Mouse (Mus musculus) lung, postnatal 25 days (tissue): ENCODE measurements around the gene Il1rap.
A peak's percentile ranks its signal among the peaks of the same experiment; 100 is the strongest.

Experiments
- DNase-seq: peaks from one replicate; pipeline ENCODE4 v3.0.0; 2022; ENCODE audit warnings: low spot score

Il1rap gene

GRCm38 (mm10) chr16:26581048-26581912 is at the start of gene Il1rap:
TSS of gene Il1rap (plus strand) at chr16:26581704.
- DNase-seq = peak; percentile 96

DNA sequence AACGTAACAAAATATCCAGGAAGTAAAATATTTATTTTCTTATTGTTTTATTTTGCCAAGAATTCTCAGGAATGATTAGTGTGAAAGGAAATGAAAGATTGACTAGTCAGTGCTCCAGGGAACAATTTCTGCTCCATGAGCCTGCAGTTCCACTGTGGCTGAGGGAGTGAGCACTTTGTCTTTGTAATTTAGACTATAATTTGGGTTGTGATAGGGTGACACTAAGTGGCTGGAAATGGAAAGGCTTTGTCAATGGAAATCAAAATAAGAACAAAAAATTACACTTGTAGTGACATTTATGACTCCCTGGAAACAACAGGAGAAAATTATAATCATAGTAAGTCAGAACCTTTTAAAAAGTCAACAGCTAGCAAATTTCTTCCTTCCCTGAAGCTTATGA is 49.2 kb upstream of the Il1rap start:
- no peak for DNase-seq

DNA sequence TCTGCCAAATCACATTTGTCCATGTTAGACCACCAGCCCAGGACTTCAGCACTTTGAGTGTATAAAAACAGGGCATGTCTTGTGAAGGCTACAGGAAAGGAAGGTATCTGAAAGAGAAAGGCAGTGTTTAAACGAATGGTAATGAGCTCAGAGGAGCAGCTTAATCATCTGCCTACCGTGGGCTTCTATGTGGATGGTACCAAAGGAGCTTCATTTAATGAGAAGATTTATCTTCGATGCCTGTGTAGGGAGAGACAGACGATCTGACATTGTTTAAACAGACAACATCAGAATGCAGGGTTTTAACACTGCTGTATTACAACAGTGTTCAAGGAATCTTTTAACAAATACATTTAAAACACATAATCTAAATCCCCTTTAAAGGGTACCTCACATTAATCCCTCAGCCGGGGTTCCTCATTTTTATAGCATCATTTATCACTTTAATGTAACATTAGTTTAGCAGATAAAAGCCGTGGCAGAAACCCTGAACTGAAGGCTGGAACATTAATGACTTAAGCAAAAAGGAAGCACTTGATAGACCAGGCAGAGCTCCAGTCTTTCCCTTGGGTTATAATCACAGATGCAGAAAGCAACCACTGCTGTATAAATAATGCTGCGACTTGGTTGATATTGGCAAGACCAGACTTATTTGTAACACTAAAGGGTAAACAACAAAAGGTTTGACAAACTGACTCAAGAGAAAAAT is 35.2 kb upstream of the Il1rap start:
- no peak for DNase-seq

DNA sequence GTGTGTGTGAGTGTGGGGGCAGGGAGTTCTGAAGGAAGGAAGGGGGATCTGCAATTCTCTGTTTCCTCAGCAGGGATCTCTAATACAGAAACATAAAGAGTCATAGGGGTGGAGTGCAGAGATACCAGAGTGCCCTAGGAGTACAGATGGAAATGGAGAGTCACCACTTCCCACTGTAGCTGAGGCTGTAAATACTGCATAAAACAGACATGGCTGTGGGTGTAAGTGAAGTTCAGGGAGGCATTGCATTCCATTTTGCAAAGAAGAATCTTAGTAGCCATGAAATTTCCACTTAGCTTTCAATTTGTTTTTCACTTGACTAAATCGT is 34.7 kb upstream of the Il1rap start:
- DNase-seq = no peak

DNA sequence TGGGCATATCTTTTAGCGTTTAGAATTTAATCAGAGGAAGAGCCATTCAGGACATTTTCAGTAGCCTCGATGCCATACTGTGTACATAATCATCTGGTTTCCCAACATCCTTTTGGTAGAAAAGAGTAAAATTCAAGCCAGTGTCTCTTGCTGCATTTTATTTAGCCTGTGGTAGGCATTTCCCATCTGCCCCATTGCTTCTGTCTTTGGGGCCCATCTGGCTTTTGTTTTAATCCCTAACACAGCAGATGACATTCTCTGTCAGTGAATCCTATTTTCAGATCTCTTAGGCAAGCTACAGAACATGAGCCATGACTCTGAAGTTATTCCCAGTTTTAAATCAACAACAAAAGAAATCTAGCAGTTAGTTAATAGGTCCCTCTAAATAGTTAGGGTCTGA is 32.3 kb upstream of the Il1rap start:
- no peak for DNase-seq

DNA sequence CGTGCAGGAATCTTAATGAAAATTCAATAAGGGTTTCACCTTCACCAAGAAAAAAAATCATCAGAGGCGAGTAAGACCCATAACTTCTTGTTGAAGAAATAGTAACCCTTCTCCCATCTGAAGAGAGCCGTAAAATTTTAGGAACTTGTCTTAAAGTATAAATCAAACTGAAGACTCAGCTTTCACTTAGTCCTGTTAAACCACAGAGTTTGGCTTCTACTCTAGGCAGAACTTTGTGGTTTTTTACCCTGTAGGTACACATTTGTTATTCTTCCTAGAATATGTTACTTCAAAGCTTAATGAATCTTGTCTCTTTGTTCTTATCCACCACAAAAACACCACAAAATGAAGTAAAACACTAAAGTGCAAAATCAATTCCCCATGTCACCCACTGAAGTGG is 29.3 kb upstream of the Il1rap start:
- DNase-seq = no peak

DNA sequence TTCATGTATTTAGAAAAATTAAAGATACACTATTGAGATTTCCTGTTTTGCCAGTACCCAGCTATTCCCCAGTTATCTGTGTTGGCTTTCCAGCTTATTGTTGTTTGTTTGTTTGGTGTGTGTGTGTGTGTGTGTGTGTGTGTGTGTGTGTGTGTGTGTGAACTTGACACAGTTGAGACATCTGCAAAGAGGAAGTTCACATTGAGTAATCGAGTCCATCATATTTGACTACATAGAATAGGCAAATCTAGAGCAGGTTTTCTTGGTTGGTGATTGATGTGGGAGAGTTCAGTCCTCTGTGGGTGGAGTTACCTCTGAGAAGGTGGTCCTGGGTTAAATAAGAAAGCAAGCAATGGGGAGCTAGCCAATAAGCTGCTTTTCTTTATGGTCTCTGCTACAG is 22.7 kb upstream of the Il1rap start:
- DNase-seq = no peak

DNA sequence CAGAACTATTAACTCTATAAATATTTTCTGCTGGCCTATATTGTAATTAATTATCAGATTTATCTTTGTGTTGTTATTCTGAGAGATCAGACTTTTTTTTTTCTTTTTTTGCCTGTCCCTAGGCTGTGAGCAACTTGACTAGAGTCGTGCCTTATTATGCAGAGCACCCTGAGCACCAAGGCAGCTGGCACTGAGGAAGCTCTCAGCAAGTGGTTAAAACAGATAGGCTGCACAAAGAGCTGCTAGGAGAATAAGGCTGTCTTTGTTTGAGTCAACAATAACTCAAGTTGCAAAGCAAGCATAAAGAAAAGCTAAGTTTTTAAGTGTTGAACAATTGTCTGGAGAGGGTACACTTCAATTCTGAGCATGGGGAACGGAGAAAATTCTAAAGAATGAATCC is 19.8 kb upstream of the Il1rap start:
- no peak for DNase-seq

GRCm38 (mm10) chr16:26562771-26563170 is 18.7 kb upstream of the Il1rap start:
- no peak for DNase-seq

- no peak for DNase-seq
Measured at GRCm38 (mm10) chr16:26569387-26569978, 12.0 kb upstream of the Il1rap start.

DNA sequence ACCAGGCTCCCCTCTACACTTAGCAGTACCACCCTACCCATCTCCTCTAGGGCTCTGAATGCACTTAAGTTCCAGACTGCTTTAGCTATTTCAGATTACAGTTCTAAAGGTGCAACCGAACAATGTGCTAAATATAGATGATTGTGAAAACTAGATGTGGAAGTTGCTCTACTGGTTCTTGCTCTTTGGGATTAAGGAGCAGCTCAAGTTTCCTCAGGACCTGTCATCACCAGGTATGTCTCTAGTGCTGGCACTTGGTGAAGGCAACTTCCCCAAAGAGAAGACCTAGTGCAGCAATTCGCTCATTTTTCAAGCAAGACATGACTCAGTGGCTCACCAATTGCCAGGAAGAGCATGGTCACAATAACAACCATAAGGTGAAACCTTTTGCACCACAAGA is 9.7 kb upstream of the Il1rap start:
- DNase-seq = no peak

DNA sequence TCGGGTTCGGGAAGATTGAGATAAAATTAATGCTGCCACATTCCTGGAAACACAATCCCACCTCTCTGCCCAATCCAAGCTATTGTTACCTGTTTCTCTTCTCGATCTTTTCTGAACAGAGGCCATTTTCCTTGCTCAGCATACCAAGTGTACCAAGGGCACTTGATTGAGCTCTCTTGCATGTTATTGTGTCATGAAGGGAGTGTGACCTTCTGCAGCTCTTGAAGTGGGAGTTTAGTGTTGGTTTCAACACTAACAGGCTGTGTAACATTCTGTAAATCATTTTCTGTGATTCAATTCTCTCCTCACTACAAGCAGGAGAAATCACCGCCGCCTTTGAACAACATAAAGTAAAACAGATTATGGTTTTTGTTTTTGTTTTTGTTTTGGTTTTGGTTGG is 7.3 kb upstream of the Il1rap start:
- peak; percentile 21 for DNase-seq

DNA sequence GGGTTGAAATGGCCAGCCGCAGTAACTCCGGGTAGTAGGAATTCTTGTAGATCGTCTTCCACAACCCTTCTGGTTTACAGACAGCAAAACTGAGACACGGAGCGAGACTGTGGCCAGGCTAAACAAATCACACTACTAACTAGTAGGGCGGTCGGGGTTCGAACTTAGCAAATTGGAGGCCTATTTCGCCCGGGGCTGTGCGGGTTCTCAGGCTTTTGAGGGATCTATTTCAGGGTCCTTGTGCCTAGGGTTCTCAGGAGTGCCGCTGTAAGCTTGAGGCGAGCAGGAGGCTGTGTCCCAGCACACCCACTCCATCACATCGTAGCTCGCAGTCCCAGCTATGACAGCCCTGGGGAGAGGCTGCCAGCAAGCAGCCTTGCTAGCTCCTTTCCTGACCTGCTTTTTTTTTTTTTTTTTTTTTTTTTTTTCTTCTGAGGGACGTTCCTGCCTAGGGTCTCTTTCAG is 441 bp downstream of the Il1rap start:
- DNase-seq = peak; percentile 34

DNA sequence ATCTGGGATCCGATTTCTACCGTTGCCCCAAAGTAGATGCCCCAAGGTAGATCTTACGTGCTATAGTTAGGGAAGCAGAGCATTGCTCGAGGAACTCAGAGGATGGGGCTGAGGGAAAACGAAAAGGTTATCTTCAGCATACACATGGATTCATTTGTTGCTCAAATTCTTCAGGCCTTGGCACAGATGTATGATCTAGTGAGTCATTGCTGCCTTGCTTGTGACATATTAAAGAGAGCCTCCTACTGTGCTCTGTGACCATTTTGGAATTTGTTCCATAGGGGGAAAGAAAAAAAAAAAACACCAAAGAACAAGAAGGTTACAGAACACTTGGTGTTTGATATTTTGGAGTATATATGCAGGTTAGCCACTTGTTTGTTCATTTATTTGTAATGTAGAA is 4.3 kb downstream of the Il1rap start:
- no peak for DNase-seq

DNA sequence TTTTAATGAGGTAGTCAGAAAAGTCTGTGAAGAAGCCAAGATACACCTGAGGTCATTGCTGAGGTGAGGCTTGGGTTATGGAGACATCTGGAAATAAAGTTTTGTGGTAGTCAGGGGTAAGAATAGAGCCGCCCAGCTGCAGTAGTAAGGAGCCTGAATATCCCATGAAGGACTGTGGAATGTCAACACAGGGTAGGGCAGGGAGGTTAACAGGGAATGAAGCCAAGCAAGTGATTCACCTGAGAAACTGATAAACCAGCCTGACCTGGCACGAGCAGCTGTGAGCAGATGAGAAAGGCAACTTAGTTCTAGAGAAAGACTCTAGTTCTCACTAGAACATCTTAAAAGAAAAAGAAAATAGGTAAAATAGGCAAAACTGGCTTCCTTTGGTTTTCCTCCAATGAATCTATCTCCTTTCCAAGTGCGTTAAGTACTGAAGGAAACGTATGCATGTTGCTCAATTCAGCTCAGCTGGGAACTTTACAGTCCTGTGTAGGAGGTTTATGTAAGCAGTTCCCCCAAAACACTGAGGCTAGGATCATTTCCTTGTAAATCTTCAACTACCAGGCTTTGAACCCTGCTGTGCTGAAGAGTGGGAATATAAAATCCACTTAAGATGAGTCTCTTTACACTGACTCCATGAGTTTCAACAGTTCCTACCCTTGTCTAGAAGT is 9.5 kb downstream of the Il1rap start:
- DNase-seq = no peak

DNA sequence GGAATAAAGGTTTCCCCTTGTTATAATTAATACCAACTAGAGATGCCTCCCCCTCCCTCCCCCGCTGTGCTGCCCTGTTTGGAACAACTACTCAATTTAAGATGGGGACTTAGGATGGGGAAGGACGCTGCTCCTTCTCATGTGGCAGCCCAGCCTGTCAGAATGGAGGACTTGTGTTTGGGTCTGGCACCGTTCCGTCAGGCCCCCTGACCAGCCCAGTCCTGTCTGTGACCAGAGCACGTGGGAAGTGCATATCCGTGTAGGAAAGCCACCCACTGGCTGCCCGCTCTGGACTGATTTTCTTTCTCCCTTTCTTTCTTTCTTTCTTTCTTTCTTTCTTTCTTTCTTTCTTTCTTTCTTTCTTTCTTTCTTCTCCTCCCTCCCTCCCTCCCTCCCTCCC is 14.9 kb downstream of the Il1rap start:
- no peak for DNase-seq

DNA sequence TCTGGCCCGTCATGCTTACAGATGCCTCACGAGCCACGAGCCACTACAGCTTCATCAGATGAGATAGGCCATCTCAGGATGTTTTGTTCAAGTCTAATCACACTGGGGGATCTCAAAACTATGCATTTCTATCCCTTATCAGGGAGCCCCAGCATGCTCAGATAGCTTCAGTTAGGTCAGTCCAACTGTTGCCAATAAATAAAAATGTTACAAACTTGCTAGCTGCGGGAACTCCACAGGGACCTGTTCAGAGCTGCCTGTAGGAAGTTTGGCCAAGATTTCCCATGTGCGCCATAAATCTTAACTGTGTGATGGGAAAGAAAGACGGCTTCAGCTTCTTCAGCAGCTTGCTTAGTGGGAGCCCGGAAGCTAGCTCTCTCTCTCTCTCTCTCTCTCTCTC is 15.8 kb downstream of the Il1rap start:
- peak; percentile 31 for DNase-seq

GRCm38 (mm10) chr16:26598591-26598990 is 17.1 kb downstream of the Il1rap start:
- DNase-seq = no peak

- DNase-seq = no peak
Measured at GRCm38 (mm10) chr16:26601482-26601881, 20.0 kb downstream of the Il1rap start.

GRCm38 (mm10) chr16:26604621-26605020 is 23.1 kb downstream of the Il1rap start:
- no peak for DNase-seq

DNA sequence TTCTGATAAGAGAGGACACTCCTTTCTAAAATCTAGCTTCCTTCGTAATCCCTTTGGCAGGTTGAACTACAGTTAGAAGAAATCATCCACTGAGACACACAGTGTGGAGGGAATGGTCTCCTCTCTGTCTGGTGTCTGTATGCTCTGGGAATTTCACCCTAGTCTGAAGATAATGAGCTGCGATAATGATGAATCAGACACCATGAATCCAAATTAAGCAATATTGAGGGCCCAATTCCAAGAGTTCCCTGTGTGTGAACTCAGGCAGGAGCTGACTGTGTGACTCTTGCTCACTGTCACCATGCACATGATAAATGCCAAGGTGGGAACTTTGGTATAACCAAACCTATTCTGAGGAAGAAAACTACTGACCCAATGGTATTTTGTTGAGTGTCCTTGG is 26.5 kb downstream of the Il1rap start:
- no peak for DNase-seq

DNA sequence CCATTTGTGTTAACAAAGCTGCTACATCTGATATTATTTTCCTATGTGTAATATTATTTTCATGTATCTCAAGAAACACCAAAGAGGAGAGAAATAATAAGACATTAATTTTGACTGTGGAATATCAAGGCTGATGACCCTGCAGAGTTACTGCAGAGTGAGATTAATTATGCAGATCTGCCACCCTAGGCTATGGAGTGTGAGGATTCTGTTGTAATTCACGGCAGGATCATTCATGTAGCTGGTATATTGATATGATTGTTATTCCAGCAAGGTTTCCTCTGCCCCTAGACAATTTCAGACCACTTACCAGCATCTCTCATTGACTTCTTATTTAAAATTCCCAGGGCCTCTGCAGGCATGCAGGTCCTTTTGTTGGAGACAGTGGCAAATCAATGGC is 29.0 kb downstream of the Il1rap start:
- no peak for DNase-seq
